Mouse (Mus musculus) layer of hippocampus, adult 2 months (tissue): ENCODE measurements around the gene Slc25a22. TPM values are rescaled to one million over a fixed set of nuclear protein-coding genes. Genes with fewer than 3 reads are reported as not detected.

Experiments
- DNase-seq, 2 experiments: peaks; one replicate each; pipeline ENCODE4 v3.0.0; 2022; ENCODE audit warnings: low spot score in 2 of 2
- H3K27ac ChIP-seq: fragments of 200-600 bp; 2 replicates; pipeline ENCODE4 v1.8.1; 2022
- H3K4me3 ChIP-seq: fragments of 200-600 bp; 2 replicates; pipeline ENCODE4 v1.8.1; 2022; ENCODE audit warnings: mild to moderate bottlenecking
- CTCF ChIP-seq: fragments of 200-600 bp; conservative IDR thresholded peaks from 2 replicates; pipeline ENCODE4 v1.8.1; 2022; ENCODE audit warnings: antibody characterized with exemption, mild to moderate bottlenecking, moderate library complexity
- total RNA-seq, 2 experiments: library from RNA; stranded (reverse); gene quantifications; 2 replicates each; pipeline ENCODE4 v1.2.3; 2021

Gene Slc25a22
- total RNA-seq, 2 experiments from 2014 or later = 338 to 343 TPM

DNA sequence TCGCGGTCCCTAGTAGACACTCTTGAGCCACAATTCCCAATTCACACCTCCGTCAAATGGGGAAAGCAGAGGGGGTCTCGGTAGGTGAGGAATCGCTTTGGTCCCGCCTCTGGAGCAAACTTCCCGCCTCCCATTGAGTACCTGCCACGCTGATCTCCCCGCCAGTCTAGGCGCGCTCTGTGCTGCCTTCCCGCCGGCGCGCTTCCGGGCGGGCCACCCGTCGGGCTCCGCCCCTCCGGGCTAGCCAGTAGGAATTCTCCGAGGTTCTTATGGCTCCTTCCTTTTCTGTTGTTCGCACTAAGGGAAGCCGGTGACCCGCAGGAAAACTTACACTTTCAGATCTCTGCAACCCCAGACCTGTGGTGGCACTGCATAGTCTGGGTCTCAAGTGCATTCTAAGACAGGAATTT, 6.1 kb upstream of the Slc25a22 start, which contains the start of gene Pidd1:
Pidd1 (minus strand) TSS at position 198 of the 410 bp plus-strand sequence.
- DNase-seq = no peak
- TF ChIP-seq CTCF = no peak
- Histone ChIP-seq H3K4me3 (peak within 1 kb of the TSS; percentile 34), H3K27ac (no peak within 1 kb of the TSS)

DNA sequence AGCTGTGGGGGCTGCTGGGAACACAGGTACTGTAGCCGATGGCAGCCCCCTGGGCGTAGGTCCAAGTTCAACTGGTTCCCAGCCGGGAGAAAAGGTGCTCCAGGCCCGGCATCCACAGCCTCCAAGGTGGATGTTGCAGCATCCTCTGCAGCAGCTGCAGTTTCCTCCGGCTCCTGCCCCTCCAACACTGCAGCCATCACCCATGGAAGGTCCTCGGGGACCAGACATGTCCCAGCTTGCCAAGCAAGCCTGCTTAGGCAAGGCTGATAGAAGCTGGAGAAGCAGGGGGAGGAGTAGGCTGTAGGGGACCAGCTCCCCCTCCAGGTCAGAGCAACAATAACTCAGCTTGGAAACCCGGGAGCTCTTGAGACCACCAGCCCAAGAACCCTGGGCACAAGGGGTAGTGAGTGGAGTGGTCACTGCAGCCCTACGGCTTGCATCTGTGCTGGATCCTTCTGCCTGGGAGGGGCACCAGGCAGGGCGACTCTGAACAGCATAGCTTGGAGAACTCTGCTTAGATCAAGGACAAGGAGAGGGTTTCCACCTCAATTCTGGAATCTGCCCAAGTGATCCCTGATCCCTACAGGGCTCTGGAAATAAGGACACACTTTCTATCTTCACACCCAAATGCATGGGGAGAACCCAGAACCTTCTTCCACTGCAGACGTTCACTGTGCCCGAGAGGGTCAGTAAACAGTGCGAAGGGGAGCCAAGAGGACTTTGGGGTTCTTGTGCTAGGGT, 5.6 kb upstream of the Slc25a22 start:
- peak; percentile 45 for TF ChIP-seq CTCF
- Histone ChIP-seq H3K27ac (no peak overlapping the region), H3K4me3 (peak overlapping the region; percentile 34)

DNA sequence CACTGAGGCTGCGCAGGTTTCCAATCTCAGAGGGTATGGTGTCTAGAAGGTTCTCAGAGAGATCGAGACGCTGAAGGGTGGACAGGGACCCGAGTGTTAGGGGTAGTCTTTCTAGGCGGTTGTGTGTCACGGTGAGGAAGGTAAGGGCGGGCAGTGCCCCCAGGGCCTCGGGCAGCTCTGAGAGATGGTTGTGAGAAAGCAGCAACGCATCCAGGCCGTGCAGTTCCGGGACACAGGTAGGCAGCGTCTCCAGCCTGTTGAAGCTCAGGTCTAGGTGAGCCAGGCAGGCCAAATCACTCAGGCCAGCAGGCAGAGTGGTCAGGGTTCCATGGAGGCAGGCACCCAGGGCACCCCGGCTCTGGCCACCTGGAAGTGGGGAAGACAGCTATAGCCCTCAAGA, 4.5 kb upstream of the Slc25a22 start:
- TF ChIP-seq CTCF = no peak
- DNase-seq = no peak
- Histone ChIP-seq H3K27ac (no peak overlapping the region), H3K4me3 (no peak overlapping the region)

More for the DNA sequence above, 5.6 kb upstream of the Slc25a22 start:
- DNase-seq = no peak

DNA sequence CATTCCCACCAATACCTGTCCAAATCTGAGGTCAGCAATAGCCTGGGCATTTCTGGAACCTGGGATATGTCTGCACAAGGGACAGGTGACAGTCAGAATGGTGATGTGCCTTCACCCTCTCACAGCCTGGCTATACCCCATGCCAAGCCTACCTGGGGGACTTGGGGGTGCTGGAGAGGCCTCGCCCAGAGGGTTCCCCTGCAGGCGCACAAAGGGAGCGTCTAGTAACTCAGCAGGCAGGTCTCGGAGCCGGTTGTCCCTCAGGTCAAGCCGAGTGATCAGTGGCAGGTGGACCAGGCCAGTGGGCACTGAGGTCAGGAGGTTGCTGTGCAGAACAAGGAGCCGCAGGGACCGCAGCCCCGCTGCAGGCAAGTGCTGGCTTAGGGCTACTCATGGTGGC, 3.8 kb upstream of the Slc25a22 start:
- no peak for DNase-seq
- no peak for TF ChIP-seq CTCF
- H3K27ac ChIP-seq = no peak overlapping the region

DNA sequence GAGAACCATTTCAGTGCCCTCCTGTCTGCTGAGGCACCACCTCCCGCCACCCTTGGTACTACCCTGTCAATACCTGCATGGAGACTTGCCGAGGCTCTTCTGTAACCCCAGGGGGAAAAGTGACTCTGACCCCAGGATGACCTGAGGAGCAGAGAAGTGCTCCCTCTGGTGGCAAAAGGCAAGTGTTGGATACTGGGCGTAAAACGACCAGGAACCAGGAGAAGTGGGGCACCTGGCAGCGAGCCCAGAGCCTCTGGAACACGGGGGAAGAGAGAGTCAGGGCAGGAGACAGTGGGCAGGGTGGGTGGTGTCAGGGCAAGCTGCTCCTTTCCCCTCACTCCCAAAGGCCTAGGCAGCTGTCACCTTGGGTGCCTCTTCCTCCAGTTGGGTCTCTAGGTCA, 2.9 kb upstream of the Slc25a22 start:
- DNase-seq = peak in 1 of 2 experiments; percentile 62
- no peak overlapping the region for H3K27ac ChIP-seq
- H3K4me3 ChIP-seq = no peak overlapping the region
- peak; percentile 87 for TF ChIP-seq CTCF

More for the DNA sequence above, 3.8 kb upstream of the Slc25a22 start:
- no peak overlapping the region for H3K4me3 ChIP-seq

DNA sequence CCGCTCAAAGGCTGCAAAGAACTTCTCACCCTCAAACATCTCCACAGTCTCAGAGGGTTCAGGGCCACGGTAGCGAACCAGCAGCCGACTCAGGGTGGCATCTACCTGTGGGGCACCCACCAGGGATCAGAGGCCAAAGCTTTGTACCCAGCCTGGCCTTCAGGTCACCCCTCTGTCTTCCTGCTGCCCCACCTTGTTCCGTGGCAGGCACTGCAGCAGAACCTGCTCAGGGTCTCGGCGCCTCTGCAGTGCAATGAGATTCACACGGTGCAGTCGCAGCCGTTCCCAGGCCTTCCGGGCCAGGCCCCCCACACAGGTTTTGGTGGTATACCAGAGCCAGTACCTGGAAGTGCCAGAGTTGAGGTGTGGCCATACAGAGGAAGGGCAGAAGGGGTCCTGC, 2.1 kb upstream of the Slc25a22 start:
- H3K4me3 ChIP-seq = no peak overlapping the region
- H3K27ac ChIP-seq = no peak overlapping the region
- no peak for TF ChIP-seq CTCF
- no peak for DNase-seq

DNA sequence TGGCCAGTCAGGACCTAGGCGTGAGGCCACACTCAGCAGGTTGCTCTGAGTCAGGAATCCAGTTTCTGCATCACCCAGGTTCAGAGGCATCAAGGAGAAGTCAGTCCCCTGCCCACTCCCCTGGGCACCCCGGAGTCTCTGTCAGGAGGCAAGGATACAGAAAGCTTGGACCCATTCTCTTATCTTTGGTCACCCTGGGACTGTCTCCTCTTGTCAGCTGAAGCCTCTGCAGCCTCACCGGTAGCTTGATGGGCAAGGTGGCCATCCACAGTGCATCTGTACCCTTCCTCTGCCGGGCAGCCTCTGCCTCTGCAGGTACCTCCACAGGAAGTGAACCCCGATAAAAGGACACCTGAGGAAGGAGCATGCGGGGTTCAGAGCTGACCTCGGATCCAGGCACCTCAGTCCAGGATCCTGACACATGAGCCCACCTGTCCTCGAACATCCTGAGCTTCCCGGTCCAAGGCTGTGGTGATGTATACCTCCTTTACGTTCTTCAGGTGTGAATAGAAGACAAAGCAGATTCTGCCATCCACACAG, 1.5 kb upstream of the Slc25a22 start:
- no peak overlapping the region for H3K27ac ChIP-seq
- DNase-seq = no peak
- no peak for TF ChIP-seq CTCF
- H3K4me3 ChIP-seq = no peak overlapping the region

DNA sequence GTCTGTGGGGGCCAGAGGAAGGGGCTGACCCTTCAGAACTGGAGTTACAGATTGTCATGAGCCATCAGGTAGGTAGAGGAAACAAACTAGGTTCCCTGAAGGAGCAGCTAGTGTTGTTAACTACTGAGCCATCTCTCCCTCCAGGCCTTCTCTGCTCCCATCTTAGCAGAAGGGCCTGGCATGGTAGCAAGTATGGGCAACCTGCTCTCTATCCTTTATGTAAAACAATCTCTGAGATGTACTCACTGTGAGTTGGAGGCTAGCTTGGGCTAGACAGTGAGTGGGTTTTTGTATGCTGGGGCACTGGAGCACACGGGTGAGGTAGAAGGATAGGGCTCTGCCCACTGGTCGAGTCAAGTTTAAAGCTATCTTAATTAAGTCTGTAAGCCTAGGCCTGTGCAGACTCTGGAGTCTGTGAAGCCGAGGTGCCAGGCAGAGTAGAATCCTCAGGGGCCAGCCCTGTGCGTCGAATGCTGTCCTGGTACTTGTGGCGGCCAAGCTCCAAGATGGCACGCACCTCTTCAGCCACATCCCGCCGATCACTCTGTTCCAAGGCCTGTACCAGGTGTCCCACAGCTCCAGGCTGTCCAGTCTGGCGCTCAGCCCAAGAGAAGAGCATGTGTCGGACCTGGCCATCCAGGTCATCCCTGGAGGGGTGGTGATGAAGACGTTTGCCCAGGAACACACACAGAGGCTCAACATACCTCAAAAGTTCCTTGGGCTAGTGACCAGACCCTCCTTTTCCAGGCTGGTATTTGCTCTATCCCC, 693 bp upstream of the Slc25a22 start:
- Histone ChIP-seq H3K27ac (peak overlapping the region; percentile 97), H3K4me3 (no peak overlapping the region)
- TF ChIP-seq CTCF = no peak
- no peak for DNase-seq

DNA sequence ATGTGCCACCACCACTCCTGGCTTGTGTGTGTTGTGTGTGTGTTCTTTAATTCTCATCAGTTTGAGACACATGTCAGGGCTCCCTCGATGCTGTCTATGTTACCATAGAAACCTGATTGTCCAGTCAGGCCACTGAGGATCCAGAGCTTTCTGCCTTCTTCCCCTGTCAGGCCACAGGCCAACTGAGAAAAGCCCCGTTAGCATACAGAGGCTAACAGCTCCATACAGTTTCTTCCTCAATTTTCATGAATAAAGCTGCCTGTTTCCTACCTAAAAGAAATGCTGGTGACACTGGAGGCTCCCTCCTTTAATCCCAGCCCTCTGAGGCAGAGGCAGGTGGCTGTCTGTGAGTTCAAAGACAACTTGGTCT, 1.2 kb downstream of the Slc25a22 start:
- Histone ChIP-seq H3K27ac (peak overlapping the region; percentile 97), H3K4me3 (peak overlapping the region; percentile 62)
- DNase-seq = no peak
- no peak for TF ChIP-seq CTCF

DNA sequence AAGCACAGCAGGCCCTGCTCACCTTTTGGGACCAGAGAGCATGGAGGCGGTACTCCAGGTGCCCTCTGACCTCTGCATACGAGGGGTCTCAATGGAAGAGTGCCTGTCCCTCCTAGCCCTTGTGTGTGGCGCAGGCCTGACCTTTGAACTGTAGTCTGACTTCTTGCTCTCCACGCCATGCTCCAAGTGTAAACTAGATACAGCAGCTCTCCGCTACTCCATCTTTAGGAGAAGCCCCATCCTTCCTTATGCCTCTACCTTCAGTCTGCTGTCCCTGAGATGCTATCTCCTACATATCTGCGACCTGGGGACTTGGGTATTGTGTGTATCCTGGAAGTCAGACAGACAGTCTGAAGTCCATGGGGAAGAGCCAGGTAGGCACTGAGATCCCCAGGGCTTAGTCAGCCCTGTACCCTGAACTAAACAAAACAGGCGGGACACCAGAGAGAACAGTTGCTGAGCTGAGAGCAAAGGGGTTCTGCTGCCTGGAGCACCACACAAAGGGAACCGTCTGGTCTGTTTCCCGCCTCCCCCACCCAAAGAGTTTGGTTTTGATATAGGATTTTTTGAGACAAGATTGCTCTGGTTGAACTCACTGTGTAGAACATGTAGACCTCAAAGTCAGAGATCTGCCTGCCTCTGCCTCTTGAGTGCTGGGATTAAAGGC, 1.7 kb downstream of the Slc25a22 start:
- DNase-seq = no peak
- H3K4me3 ChIP-seq = peak overlapping the region; percentile 63
- no peak for TF ChIP-seq CTCF
- H3K27ac ChIP-seq = peak overlapping the region; percentile 97

DNA sequence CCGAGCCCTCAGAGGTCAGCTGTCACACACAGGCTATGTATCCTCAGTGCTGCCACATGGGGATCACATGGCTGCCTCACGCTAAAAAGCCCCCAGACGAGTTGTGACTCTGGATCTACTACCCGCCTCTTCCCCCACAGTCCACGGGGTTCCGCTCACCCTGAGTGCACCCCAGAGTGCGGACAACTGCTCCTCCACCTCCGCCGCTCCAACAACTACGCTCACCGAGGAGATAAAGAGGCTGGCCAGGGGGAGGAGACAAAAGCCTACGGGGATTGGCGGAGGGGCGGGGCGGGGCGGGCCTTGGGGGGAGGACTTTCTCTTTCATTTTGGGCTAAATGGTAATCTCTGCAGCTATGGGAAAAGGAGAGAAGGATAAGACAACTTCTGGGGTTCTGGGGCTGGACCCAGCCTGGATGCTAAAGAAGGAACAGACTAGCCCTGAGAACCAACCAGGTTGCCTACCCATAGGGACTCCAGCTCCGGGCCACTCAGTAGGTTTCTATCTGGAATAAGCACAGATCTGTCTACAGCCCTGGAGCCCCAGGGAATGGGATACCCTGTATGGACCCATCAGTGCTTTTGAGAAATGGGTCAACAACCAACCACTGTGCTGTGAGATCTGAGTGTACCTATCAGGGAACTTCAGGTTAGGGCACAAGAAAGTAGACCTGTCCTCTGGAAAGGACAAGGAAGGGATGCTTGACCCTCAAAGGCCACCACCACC, 2.4 kb downstream of the Slc25a22 start:
- peak in 1 of 2 experiments; percentile 61 for DNase-seq
- Histone ChIP-seq H3K4me3 (peak overlapping the region; percentile 63), H3K27ac (peak overlapping the region; percentile 97)
- no peak for TF ChIP-seq CTCF

DNA sequence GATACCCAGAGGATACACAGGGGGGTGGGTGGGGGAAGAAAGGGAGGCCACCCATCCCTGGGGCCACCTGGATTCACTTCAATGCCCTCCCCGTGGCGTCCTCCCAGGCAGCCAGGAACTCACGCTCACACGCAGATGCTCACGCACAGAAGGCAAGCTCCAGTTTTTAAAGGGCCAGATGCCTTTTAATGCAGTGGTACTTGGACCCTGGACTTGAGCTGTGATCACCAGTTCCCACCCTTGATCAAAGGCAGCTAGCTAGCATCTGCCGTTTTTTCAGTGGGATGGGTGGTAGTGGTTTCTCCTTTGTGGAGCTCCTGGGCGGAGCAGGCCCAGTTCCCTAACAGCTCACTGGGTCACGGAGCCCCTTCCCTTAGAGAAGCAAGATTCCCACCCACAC, 3.2 kb downstream of the Slc25a22 start:
- Histone ChIP-seq H3K27ac (peak overlapping the region; percentile 97), H3K4me3 (peak overlapping the region; percentile 63)
- TF ChIP-seq CTCF = no peak
- peak; percentile 72 to 77 for DNase-seq
